Mouse (Mus musculus) Patski (cell line): ENCODE data around the gene Pigf. TPM values are rescaled to one million over a fixed set of nuclear protein-coding genes. Genes with fewer than 3 reads are reported as not detected.
A peak's percentile ranks its signal among the peaks of the same experiment; 100 is the strongest.

Source experiments
- ATAC-seq: fragments of 100-300 bp; one replicate; pipeline ENCODE4 v1.8.0; 2021
- CTCF ChIA-PET: fragments of 350-600 bp; sonication (Branson Sonifier 250); formaldehyde crosslinking; loops from one replicate; lab custom pipeline; 2022; ENCODE audit warnings: inconsistent platforms; lab: Charles Lee
- POLR2A ChIA-PET: fragments of 350-600 bp; sonication (Branson Sonifier 250); formaldehyde crosslinking; loops from one replicate; lab custom pipeline; 2022; ENCODE audit warnings: antibody characterized with exemption, inconsistent platforms; lab: Charles Lee
- DNase-seq: peaks from one replicate; pipeline ENCODE4 v3.0.0-alpha.2; 2011; ENCODE audit warnings: low read depth, low spot score
- H3K27me3 ChIP-seq: fragments of 371-371 bp; one replicate; pipeline ENCODE4 v1.5.1; 2021
- CTCF ChIP-seq: fragments of 100-300 bp; IDR thresholded peaks from one replicate; pipeline ENCODE4 v1.5.1; 2021
- in situ Hi-C: fragments of 300-500 bp; cut with MboI; formaldehyde crosslinking; loops from 3 replicates; pipeline ENCODE4 v1.11.1; 2018; ENCODE audit warnings: low pct_unique_long_range_greater_than_20kb, mixed read lengths
- polyA plus RNA-seq: library from polyadenylated mRNA; unstranded; gene quantifications from one replicate; pipeline ENCODE4 v1.2.3, GENCODE M21; 2021

Gene Pigf
- polyA plus RNA-seq, 1 experiment from 2014 or later: 31.9 TPM

- CTCF ChIA-PET: interaction anchor here (2.7 kb wide), 1 partner anchor 210 kb away, joined by 14 read pairs; no protein-coding TSS in a partner anchor
- POLR2A ChIA-PET: no interaction called here
- no peak for DNase-seq
- ATAC-seq: no peak
- in situ Hi-C loops: no loop called here
- no peak for TF ChIP-seq CTCF
- no peaks in the 10 kb centered on the region for H3K27me3 ChIP-seq
Observed at GRCm38 (mm10) chr17:87038496-87038895, 13.3 kb upstream of the Pigf start.

GRCm38 (mm10) chr17:87036141-87037073 is 11.2 kb upstream of the Pigf start:
- peak; percentile 82 for TF ChIP-seq CTCF
- in situ Hi-C loops: no loop called here
- CTCF ChIA-PET: interaction anchor here (0.6 to 2.7 kb wide), 9 partner anchors 8 to 262 kb away, joined by 3 to 14 read pairs (median 3); no protein-coding TSS in a partner anchor
- POLR2A ChIA-PET: no interaction called here
- no peak for ATAC-seq
- peak; percentile 17 for DNase-seq
- no peaks in the 10 kb centered on the region for H3K27me3 ChIP-seq

GRCm38 (mm10) chr17:87024491-87025242 is 539 bp downstream of the Pigf start:
- ChIA-PET POLR2A (no interaction called here), CTCF (interaction anchor here (1.0 kb wide), 1 partner anchor 20 kb away, joined by 3 read pairs; no protein-coding TSS in a partner anchor)
- no peaks in the 10 kb centered on the region for H3K27me3 ChIP-seq
- no peak for DNase-seq
- in situ Hi-C loops: no loop called here
- TF ChIP-seq CTCF: no peak
- ATAC-seq: peak; percentile 46

GRCm38 (mm10) chr17:87019692-87020091 is 5.5 kb downstream of the Pigf start:
- no peaks in the 10 kb centered on the region for H3K27me3 ChIP-seq
- TF ChIP-seq CTCF: no peak
- CTCF ChIA-PET: interaction anchor here (2.1 kb wide), 1 partner anchor 12 kb away, joined by 7 read pairs; no protein-coding TSS in a partner anchor
- no peak for ATAC-seq
- no peak for DNase-seq
- POLR2A ChIA-PET: interaction anchor here (0.6 kb wide), 2 partner anchors 56 to 1448 kb away, joined by 3 to 8 read pairs; no protein-coding TSS in a partner anchor
- in situ Hi-C loops: no loop called here

GRCm38 (mm10) chr17:87011301-87012019 is 13.7 kb downstream of the Pigf start:
- ChIA-PET POLR2A (no interaction called here), CTCF (no interaction called here)
- TF ChIP-seq CTCF: no peak
- no peak for ATAC-seq
- no peak for DNase-seq
- in situ Hi-C loops: no loop called here
- no peaks in the 10 kb centered on the region for H3K27me3 ChIP-seq

GRCm38 (mm10) chr17:87008950-87009349 is 16.3 kb downstream of the Pigf start:
- H3K27me3 ChIP-seq: no peaks in the 10 kb centered on the region
- ChIA-PET POLR2A (interaction anchor here (0.9 kb wide), 1 partner anchor 9 kb away, joined by 4 read pairs; no protein-coding TSS in a partner anchor), CTCF (interaction anchor here (2.2 kb wide), 2 partner anchors 9 to 12 kb away, joined by 7 to 14 read pairs; no protein-coding TSS in a partner anchor)
- in situ Hi-C loops: no loop called here
- no peak for DNase-seq
- peak; percentile 34 for TF ChIP-seq CTCF
- ATAC-seq: no peak

GRCm38 (mm10) chr17:86997323-86997722 is 27.9 kb downstream of the Pigf start:
- H3K27me3 ChIP-seq: no peaks in the 10 kb centered on the region
- in situ Hi-C loops: no loop called here
- ATAC-seq (no peak), DNase-seq (no peak)
- no peak for TF ChIP-seq CTCF
- ChIA-PET CTCF (interaction anchor here (1.6 kb wide), 1 partner anchor 19 kb away, joined by 4 read pairs; no protein-coding TSS in a partner anchor), POLR2A (interaction anchor here (1.3 kb wide), 1 partner anchor 20 kb away, joined by 3 read pairs; no protein-coding TSS in a partner anchor)

GRCm38 (mm10) chr17:86991306-86991705 is 33.9 kb downstream of the Pigf start:
- ATAC-seq (no peak), DNase-seq (no peak)
- no peak for TF ChIP-seq CTCF
- ChIA-PET CTCF (interaction anchor here (1.5 kb wide), 1 partner anchor 41 kb away, joined by 3 read pairs; no protein-coding TSS in a partner anchor), POLR2A (interaction anchor here (0.6 to 1.6 kb wide), 2 partner anchors 29 to 330 kb away, joined by 3 to 5 read pairs; partner anchors contain the start of gene Rhoq)
- in situ Hi-C loops: no loop called here
- H3K27me3 ChIP-seq: no peaks in the 10 kb centered on the region

- ChIA-PET CTCF (no interaction called here), POLR2A (interaction anchor here (0.6 kb wide), 1 partner anchor 455 kb away, joined by 3 read pairs; no protein-coding TSS in a partner anchor)
- no peak for TF ChIP-seq CTCF
- no peak for DNase-seq
- ATAC-seq: no peak
- H3K27me3 ChIP-seq: no peaks in the 10 kb centered on the region
- in situ Hi-C loops: no loop called here
Observed at GRCm38 (mm10) chr17:86988601-86989184, 36.5 kb downstream of the Pigf start.
